Mouse (Mus musculus) neural tube, embryonic 14.5 days (tissue): ENCODE data around the gene Pcdh8. TPM values are rescaled to one million over a fixed set of nuclear protein-coding genes. Genes with fewer than 3 reads are reported as not detected.

ENCODE experiments used
- ATAC-seq: fragments of 200-750 bp; cut with Nextera tagmentation; 2 replicates; pipeline ENCODE4 v1.8.0; 2017; ENCODE audit warnings: low read depth, mild to moderate bottlenecking, moderate TSS enrichment, moderate library complexity
- H3K27ac ChIP-seq: fragments of 300-500 bp; sonication (generic); 2 replicates; pipeline ENCODE4 v1.5.1; 2014; ENCODE audit warnings: low read depth, mild to moderate bottlenecking, control low read depth, low read length, moderate library complexity, mixed read lengths
- H3K27me3 ChIP-seq: fragments of 300-500 bp; sonication (generic); 2 replicates; pipeline ENCODE4 v1.6.1; 2014; ENCODE audit warnings: low read length; ENCODE audit not compliant: control insufficient read depth, insufficient read depth
- H3K36me3 ChIP-seq: fragments of 300-500 bp; sonication (generic); 2 replicates; pipeline ENCODE4 v1.6.1; 2014; ENCODE audit warnings: low read length, mixed read lengths; ENCODE audit not compliant: control insufficient read depth, insufficient read depth
- H3K4me1 ChIP-seq: fragments of 300-500 bp; sonication (generic); 2 replicates; pipeline ENCODE4 v1.6.1; 2014; ENCODE audit warnings: low read length; ENCODE audit not compliant: control insufficient read depth, insufficient read depth
- H3K4me2 ChIP-seq: fragments of 300-500 bp; sonication (generic); 2 replicates; pipeline ENCODE4 v1.6.1; 2014; ENCODE audit warnings: mild to moderate bottlenecking, low read depth, low read length, control low read depth
- H3K4me3 ChIP-seq: fragments of 300-500 bp; sonication (generic); 2 replicates; pipeline ENCODE4 v1.5.1; 2014; ENCODE audit warnings: low read depth, low read length, control low read depth, mixed read lengths
- H3K9ac ChIP-seq: fragments of 300-500 bp; sonication (generic); replicated peaks from 2 replicates; pipeline ENCODE4 v1.6.1; 2014; ENCODE audit warnings: low read depth, mild to moderate bottlenecking, control low read depth, low read length, mixed read lengths
- H3K9me3 ChIP-seq: fragments of 300-500 bp; sonication (generic); 2 replicates; pipeline ENCODE4 v1.6.1; 2016; ENCODE audit warnings: low read length; ENCODE audit not compliant: control insufficient read depth
- WGBS: fragments of 180-500 bp; shearing (Covaris S2); extraction: QIAGEN DNeasy Blood & Tissue Kit; methylation state at CpG from one replicate; pipeline ENCODE4 v1.1.7; 2014; 5-methylcytosine and 5-hydroxymethylcytosine counted together
- polyA plus RNA-seq: library from polyadenylated mRNA; unstranded; fragments of >200 nt; fragmentation: Nextera tagmentation; extraction: Ambion mirVana; gene quantifications from 2 replicates; pipeline ENCODE4 v1.2.1, GENCODE M21; 2014

The Pcdh8 gene
- polyA plus RNA-seq, 1 experiment from 2014 or later, result 32.5 TPM

DNA sequence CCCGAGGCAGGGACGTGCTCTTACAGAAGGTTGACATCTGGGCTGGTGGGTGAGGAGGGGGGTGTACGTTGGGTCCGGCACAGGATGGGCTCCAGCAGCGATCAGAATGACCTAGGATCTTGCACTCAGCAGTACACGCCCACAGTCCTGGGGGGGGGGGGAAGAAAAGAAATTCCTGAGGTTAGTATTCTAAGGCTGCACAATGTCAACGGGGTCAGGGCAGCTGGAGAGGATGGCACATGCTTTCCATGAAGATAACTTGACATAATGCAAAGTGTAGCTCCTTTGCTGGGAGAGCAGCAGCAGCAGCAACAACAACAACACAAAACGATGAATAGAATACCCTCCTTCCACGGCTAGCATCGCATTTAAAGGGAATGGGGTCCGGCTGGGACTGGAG lies 3.5 kb downstream of the Pcdh8 start:
- Histone ChIP-seq H3K36me3 (no peaks in the 10 kb centered on the region), H3K4me1 (peaks cover 17% of the 10 kb centered on the region), H3K27me3 (peaks cover 21% of the 10 kb centered on the region), H3K9me3 (no peaks in the 10 kb centered on the region), H3K4me3 (peak overlapping the region; percentile 58), H3K27ac (no peak overlapping the region), H3K4me2 (peak overlapping the region; percentile 85), H3K9ac (peak overlapping the region; percentile 72)
- ATAC-seq, result no peak
- 4% methylated on average over 11 of the region's 11 CpGs for WGBS

DNA sequence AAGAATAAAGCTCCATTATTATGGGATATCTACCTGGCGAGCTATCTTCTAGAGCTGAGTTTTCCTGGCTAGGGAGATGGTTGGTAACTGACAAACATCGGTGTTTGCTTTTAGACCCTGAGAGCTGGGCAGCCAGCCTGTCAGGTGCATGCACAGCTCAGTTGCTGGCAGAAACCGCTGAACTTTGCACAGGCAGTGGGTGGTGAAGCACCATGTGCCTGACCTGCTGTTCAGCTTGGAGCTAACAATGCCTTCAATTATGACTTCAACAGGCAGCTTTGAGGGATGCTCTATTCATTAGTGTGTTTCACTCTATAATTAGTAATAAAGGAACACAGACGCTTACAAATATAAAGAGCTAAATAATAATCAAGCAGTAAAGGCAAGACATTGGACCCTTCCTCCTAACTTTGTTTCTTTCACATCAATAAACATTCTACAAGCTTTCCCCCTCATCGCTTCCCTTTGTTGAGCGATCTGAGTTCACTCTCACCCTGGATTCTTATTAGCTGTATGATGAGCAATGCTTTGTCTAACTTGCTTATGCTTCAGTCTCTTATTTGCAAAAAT lies 5.8 kb downstream of the Pcdh8 start:
- 0 out of 2 replicates have a peak, but pooled peaks cover 4% of the 10 kb centered on the region for H3K4me1 ChIP-seq
- H3K27ac ChIP-seq, result no peak overlapping the region
- ATAC-seq, result no peak
- H3K27me3 ChIP-seq, result peaks cover 20% of the 10 kb centered on the region
- no peaks in the 10 kb centered on the region for H3K9me3 ChIP-seq
- no peak overlapping the region for H3K4me3 ChIP-seq
- no peak overlapping the region for H3K9ac ChIP-seq
- no peaks in the 10 kb centered on the region for H3K36me3 ChIP-seq
- 57% methylated on average over 6 of the region's 6 CpGs for WGBS
- H3K4me2 ChIP-seq, result no peak overlapping the region

DNA sequence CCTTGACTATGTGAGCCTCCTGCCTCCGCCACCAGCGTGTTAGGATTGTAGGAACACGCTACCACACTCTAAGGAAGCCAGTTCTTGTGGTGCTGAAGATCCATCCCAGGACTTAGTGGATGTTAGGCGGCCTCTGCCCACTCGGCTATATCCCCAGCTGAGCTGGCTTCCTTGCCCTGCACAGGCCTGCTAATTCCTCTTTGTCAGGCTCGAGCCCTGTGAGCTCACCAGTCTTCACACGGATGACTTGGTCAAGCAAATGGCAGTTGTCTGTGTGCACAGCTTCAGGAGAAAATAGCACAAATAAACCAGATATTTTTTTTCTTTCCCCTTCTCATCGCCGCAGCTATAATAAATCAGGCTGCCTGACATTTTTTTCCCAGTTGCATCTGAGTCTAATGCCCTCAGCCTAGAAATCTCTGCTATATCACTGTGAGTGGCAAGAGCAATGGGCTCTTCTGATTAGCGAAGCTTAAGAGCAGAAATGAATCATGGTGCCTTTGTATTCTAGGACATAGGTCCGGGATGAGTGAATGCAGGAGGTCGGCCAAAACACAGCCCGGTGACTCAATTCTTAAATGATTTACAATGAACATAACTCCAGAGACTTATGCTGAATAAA lies 16.4 kb downstream of the Pcdh8 start:
- Histone ChIP-seq H3K27me3 (no peaks in the 10 kb centered on the region), H3K9ac (0 out of 2 replicates have a peak overlapping the region, but pooled peaks have one; percentile 12), H3K4me3 (no peak overlapping the region), H3K27ac (peak overlapping the region; percentile 10; the same call in 1 of the 2 replicates), H3K4me2 (no peak overlapping the region), H3K4me1 (peaks cover 3% of the 10 kb centered on the region), H3K9me3 (no peaks in the 10 kb centered on the region), H3K36me3 (no peaks in the 10 kb centered on the region)
- WGBS, result 32% methylated on average over 13 of the region's 13 CpGs
- ATAC-seq, result peak; percentile 79

- H3K27ac ChIP-seq, result no peak overlapping the region
- no peak overlapping the region for H3K4me3 ChIP-seq
- H3K27me3 ChIP-seq, result no peaks in the 10 kb centered on the region
- no peak overlapping the region for H3K9ac ChIP-seq
- peaks cover 3% of the 10 kb centered on the region for H3K4me1 ChIP-seq
- no peaks in the 10 kb centered on the region for H3K36me3 ChIP-seq
- H3K4me2 ChIP-seq, result no peak overlapping the region
- no peaks in the 10 kb centered on the region for H3K9me3 ChIP-seq
- ATAC-seq, result peak; percentile 25; the same call in 1 of the 2 replicates
- WGBS, result 28% methylated on average over 3 of the region's 3 CpGs
These were observed 17.0 kb downstream of the Pcdh8 start for GRCm38 (mm10) chr14:79754157-79754556.

DNA sequence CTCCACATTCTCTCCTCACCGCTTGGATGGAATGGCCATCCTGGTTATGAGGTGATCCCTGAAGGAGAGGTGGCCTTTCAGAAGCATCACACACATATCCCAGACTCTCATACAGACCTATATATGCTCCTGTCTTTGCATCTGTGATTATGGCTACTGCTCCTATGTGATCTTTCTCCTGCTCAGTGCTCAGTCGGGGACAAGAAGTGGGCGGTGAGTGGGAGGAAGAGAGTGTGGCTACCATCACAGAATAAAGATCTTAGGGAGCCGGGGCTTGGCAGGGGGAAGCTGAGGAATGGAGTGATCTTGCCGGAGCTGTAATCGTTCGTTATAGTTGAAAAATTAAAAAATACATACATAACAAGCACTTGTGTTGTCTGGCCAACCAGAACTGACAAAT lies 17.4 kb downstream of the Pcdh8 start:
- H3K27me3 ChIP-seq, result no peaks in the 10 kb centered on the region
- H3K9me3 ChIP-seq, result no peaks in the 10 kb centered on the region
- WGBS, result 82% methylated on average over 7 of the region's 7 CpGs
- H3K9ac ChIP-seq, result no peak overlapping the region
- no peaks in the 10 kb centered on the region for H3K36me3 ChIP-seq
- H3K4me1 ChIP-seq, result peaks cover 3% of the 10 kb centered on the region
- H3K27ac ChIP-seq, result no peak overlapping the region
- no peak overlapping the region for H3K4me2 ChIP-seq
- H3K4me3 ChIP-seq, result no peak overlapping the region
- ATAC-seq, result no peak

DNA sequence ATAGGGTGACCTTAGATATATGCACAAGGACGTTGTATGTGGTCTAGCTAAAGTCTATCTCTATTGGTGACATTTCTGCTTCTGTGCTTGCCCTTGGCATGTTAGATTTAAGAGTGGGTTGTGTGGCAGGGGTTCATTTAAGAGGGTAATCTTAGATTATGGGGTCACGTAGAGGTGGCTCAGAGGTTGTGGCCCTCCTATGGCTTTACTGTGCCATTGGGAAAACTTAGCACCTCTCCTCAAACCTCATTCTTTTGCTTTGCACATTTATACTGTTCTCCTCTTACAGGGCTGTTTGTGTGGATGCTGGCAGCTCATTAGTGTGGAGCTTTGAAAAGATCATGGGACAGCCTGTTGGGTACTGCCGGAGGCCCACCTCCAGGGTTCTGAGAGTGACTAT lies 30.6 kb downstream of the Pcdh8 start:
- no peak overlapping the region for H3K4me2 ChIP-seq
- no peak overlapping the region for H3K9ac ChIP-seq
- H3K4me3 ChIP-seq, result no peak overlapping the region
- 50% methylated on average over 3 of the region's 3 CpGs for WGBS
- H3K27ac ChIP-seq, result no peak overlapping the region
- H3K36me3 ChIP-seq, result no peaks in the 10 kb centered on the region
- H3K9me3 ChIP-seq, result no peaks in the 10 kb centered on the region
- ATAC-seq, result no peak
- no peaks in the 10 kb centered on the region for H3K27me3 ChIP-seq
- 0 out of 2 replicates have a peak, but pooled peaks cover 3% of the 10 kb centered on the region for H3K4me1 ChIP-seq

- 51% methylated on average over 9 of the region's 9 CpGs for WGBS
- Histone ChIP-seq H3K27ac (no peak overlapping the region), H3K9ac (no peak overlapping the region), H3K4me3 (no peak overlapping the region), H3K4me1 (0 out of 2 replicates have a peak, but pooled peaks cover 3% of the 10 kb centered on the region), H3K9me3 (no peaks in the 10 kb centered on the region), H3K4me2 (no peak overlapping the region), H3K36me3 (no peaks in the 10 kb centered on the region), H3K27me3 (no peaks in the 10 kb centered on the region)
- ATAC-seq, result peak; percentile 57; the same call in 1 of the 2 replicates
These were observed 32.7 kb downstream of the Pcdh8 start for GRCm38 (mm10) chr14:79738441-79738840.

GRCm38 (mm10) chr14:79737642-79738379 lies 33.3 kb downstream of the Pcdh8 start:
- H3K9ac ChIP-seq, result no peak overlapping the region
- peak; percentile 41; the same call in 1 of the 2 replicates for ATAC-seq
- 0 out of 2 replicates have a peak, but pooled peaks cover 3% of the 10 kb centered on the region for H3K4me1 ChIP-seq
- H3K27me3 ChIP-seq, result no peaks in the 10 kb centered on the region
- WGBS, result 60% methylated on average over 9 of the region's 9 CpGs
- no peak overlapping the region for H3K27ac ChIP-seq
- H3K4me2 ChIP-seq, result no peak overlapping the region
- no peaks in the 10 kb centered on the region for H3K9me3 ChIP-seq
- no peak overlapping the region for H3K4me3 ChIP-seq
- H3K36me3 ChIP-seq, result no peaks in the 10 kb centered on the region

DNA sequence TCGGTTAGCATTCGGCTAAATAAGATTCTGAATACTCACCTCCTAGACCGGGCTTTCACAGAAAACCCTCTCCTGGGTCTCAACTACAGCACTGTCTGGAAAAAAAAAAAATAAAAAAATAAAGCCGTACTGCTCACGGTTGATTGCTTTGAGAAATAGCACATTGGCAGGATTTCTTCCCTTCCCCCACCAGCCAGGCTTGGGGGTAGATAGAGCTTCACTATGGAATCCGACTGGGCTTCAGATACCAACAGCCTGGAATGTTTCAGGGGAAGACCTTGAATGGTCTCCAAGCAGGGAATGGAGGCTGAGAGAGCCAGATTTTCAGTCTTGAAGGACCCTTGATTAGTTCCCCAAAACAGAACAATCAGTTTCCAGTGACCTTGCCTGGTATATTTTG lies 34.3 kb downstream of the Pcdh8 start:
- Histone ChIP-seq H3K27me3 (no peaks in the 10 kb centered on the region), H3K36me3 (no peaks in the 10 kb centered on the region), H3K27ac (no peak overlapping the region), H3K4me3 (no peak overlapping the region), H3K4me1 (0 out of 2 replicates have a peak, but pooled peaks cover 3% of the 10 kb centered on the region), H3K4me2 (no peak overlapping the region), H3K9me3 (no peaks in the 10 kb centered on the region), H3K9ac (no peak overlapping the region)
- WGBS, result 50% methylated on average over 6 of the region's 6 CpGs
- ATAC-seq, result no peak
